Mouse (Mus musculus): ENCODE data around the gene Gpr15. TPM values are rescaled to one million over a fixed set of nuclear protein-coding genes. Genes with fewer than 3 reads are reported as not detected.

Gpr15 gene
- polyA plus RNA-seq, 1 experiment: not detected

DNA sequence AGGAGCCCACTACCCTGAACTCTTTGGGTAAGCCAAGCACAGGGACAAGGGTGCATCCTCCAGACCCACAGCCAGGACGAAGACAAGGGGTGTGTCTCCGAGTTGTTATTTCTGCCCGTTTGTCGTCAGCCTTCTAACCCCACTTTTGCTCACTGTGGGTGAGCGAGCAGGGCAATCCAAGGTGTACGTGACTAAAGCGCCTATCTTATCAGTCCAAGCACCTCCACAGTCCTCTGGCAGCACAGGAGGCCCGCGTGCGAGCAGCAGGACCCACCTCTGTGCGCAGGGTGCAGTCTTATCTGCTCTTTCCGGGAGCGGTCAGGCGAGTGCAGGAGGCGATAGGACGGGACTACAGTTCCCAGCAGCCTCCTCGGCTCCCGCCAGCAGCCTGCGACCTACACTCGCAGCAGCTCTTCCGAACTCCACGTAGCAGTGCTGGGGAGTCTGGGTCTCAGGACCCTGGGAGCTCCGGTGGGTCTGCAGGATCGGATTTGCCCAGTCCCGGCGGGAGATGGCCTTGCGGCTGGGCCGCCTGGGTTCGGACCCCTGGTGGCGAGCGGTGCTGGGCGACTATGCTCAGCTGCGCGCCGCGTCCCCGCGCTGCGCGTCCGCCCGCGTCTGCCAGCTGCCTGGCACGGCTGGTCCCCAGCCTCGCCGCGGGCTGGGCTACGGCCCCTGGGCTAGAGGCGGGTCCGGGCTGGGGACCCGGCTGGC is 48.8 kb downstream of the Gpr15 start, which contains the start of gene Cpox:
TSS of gene Cpox (plus strand) at position 376 of the 714 bp plus-strand sequence.
- H3K4me3 ChIP-seq (ENCODE audit: insufficient read depth, low read depth, low read length): peak within 1 kb of the TSS; percentile 84
- no peaks in the 10 kb centered on the region for H3K4me1 ChIP-seq (ENCODE audit: control insufficient read depth, insufficient read depth, insufficient read length, low read length)
- no peak within 1 kb of the TSS for H3K27ac ChIP-seq (replicated peaks; ENCODE audit: low read depth, low read length)

- H3K27ac ChIP-seq (replicated peaks; ENCODE audit: low read depth, low read length): no peak overlapping the region
- peak overlapping the region; percentile 29 for H3K4me3 ChIP-seq (ENCODE audit: insufficient read depth, low read depth, low read length)
- no peaks in the 10 kb centered on the region for H3K4me1 ChIP-seq (ENCODE audit: control insufficient read depth, insufficient read depth, insufficient read length, low read length)
Measured at GRCm38 (mm10) chr16:58669264-58669663, 49.6 kb downstream of the Gpr15 start.

DNA sequence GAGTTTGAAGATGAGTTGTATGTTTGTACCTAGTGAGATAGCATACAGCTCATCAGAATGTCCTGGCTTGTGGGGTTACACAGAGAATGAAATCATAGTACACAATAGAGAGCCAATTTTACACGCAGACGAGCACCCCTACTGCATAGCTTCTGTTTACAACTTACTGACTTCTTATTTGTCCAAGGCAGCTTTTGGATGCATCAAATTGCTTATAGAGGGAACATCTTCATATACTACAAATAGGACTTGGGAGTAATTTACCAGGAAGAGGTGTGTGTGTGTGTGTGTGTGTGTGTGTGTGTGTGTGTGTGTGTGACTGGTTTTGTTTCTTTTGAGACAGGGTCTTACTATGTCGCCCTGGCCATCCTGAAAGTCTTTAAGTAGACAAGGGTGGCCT is 50.3 kb downstream of the Gpr15 start:
- no peaks in the 10 kb centered on the region for H3K4me1 ChIP-seq (ENCODE audit: control insufficient read depth, insufficient read depth, insufficient read length, low read length)
- no peak overlapping the region for H3K4me3 ChIP-seq (ENCODE audit: insufficient read depth, low read depth, low read length)
- no peak overlapping the region for H3K27ac ChIP-seq (replicated peaks; ENCODE audit: low read depth, low read length)

Other genes starting within 250 kb of the Gpr15 start
- 39.7 and 40.3 TPM in 2 replicates for gene St3gal6, start 194.8 kb downstream of the Gpr15 start, polyA plus RNA-seq (2012; ENCODE audit: insufficient read depth, insufficient read length, missing spikeins)
- not detected in 2 replicates for gene Gm813, start 102.1 kb downstream of the Gpr15 start, polyA plus RNA-seq (2012; ENCODE audit: insufficient read depth, insufficient read length, missing spikeins)
- not detected in 2 replicates for gene E330017A01Rik, start 80.3 kb downstream of the Gpr15 start, polyA plus RNA-seq (2012; ENCODE audit: insufficient read depth, insufficient read length, missing spikeins)
- gene Cpox, start 48.8 kb downstream of the Gpr15 start, polyA plus RNA-seq (2012; ENCODE audit: insufficient read depth, insufficient read length, missing spikeins): 3.0 and 4.6 TPM in 2 replicates
- 22.5 and 41.1 TPM in 2 replicates for gene Cldnd1, start 8.8 kb upstream of the Gpr15 start, polyA plus RNA-seq (2012; ENCODE audit: insufficient read depth, insufficient read length, missing spikeins)
- gene Olfr172, start 44.1 kb upstream of the Gpr15 start, polyA plus RNA-seq (2012; ENCODE audit: insufficient read depth, insufficient read length, missing spikeins): not detected in 2 replicates
- not detected in 2 replicates for gene Olfr173, start 81.2 kb upstream of the Gpr15 start, polyA plus RNA-seq (2012; ENCODE audit: insufficient read depth, insufficient read length, missing spikeins)
- not detected in 2 replicates for gene Olfr175-ps1, start 107.7 kb upstream of the Gpr15 start, polyA plus RNA-seq (2012; ENCODE audit: insufficient read depth, insufficient read length, missing spikeins)
- gene Olfr177, start 155.7 kb upstream of the Gpr15 start, polyA plus RNA-seq (2012; ENCODE audit: insufficient read depth, insufficient read length, missing spikeins): not detected in 2 replicates
- not detected in 2 replicates for gene Olfr178, start 173.0 kb upstream of the Gpr15 start, polyA plus RNA-seq (2012; ENCODE audit: insufficient read depth, insufficient read length, missing spikeins)
- not detected in 2 replicates for gene Olfr181, start 209.7 kb upstream of the Gpr15 start, polyA plus RNA-seq (2012; ENCODE audit: insufficient read depth, insufficient read length, missing spikeins)
- gene Olfr180, start 210.3 kb upstream of the Gpr15 start, polyA plus RNA-seq (2012; ENCODE audit: insufficient read depth, insufficient read length, missing spikeins): not detected in 2 replicates